In the genomic region with DNA sequence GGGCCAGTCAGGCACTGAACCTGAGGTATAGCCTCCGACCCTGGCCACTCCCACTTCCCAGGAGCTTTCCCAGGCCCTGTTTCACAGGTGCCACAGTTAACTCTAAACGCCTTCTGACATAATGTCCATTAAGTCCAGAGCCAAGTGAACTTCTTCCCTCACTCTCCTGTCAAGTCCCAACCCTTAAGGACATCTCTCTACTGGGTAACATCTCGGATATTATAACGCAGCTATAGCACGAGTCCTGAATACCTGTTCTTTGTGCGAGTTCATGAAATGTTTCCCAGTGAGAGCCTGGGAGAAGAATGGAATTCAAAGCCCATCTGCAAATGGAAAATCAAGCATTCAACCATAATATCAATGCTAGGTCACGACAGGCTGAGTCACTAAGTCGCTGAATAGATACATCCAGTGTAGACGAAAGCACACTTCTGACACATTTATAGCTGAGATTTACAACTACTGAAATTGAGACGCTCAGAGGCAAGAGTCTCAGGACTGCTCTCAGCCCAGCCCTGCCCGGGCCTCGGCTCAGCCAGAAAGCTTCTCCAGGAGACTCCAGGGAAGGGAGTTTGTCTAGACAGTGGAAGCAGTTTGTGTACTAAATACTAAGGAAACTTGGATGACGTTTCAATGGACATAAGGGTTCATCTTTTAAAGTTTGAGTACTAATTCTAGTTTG, we compare ENCODE assay signal across 29 mouse cellular contexts.
DNase-seq lines count a peak whose midpoint lies in the region; ATAC-seq and TF ChIP-seq lines count a peak whose summit lies in the region.
"Had no signal": no experiment of that assay in that cellular context is flagged by ENCODE, and none has a peak within 500 bp of the region (broad histone marks: within the 10 kb centered on the region; RNA-seq: fewer than 3 reads in every experiment).

No protein-coding gene starts in this region.

- peak; percentile 7 for DNase-seq in embryo, embryonic 11.5 days (ENCODE audit: low read depth, low spot score)
- no peak for DNase-seq in embryo, embryonic 10 days (ENCODE audit: low spot score)
- no peak for DNase-seq in kidney, postnatal 36 days
- DNase-seq in mesoderm, embryonic 11.5 days (ENCODE audit: low read depth, low spot score), result peak; percentile 34
- no peak for DNase-seq in cerebellum, postnatal 4 days (ENCODE audit: low spot score in 2 of 2)
- DNase-seq in retina, postnatal 1 day, result no peak
- DNase-seq: adrenal gland, adult 2 months; adrenal gland, postnatal 36 days; cerebellum, adult 18-20 months; cerebellum, postnatal 10 days; heart, postnatal 14 days; kidney, adult 2 months; layer of hippocampus, postnatal 36 days; liver, embryonic 13.5 days; lung, adult 18-20 months; lung, postnatal 4 days; thymus, postnatal 4 days had no signal

- no peaks in the 10 kb centered on the region for H3K36me3 ChIP-seq in kidney, embryonic 16.5 days (ENCODE audit: insufficient read depth, low read length)
- H3K36me3 ChIP-seq in E14TG2a.4 (ENCODE audit: insufficient read depth, low read length), result no peaks in the 10 kb centered on the region; the same call in 1 of the 2 replicates
- H3K36me3 ChIP-seq: embryonic facial prominence, embryonic 13.5 days; hindbrain, embryonic 10.5 days; hindbrain, embryonic 15.5 days; limb, embryonic 10.5 days; limb, embryonic 15.5 days; liver, embryonic 13.5 days; midbrain, embryonic 15.5 days had no signal

- ATAC-seq in kidney, embryonic 16.5 days (ENCODE audit: low FRiP score, low TSS enrichment), result peak; percentile 87
- ATAC-seq: activated CD4-positive, CD25-positive, alpha-beta regulatory T cell, adult 4 months; forebrain, embryonic 13.5 days; lung, postnatal 0 days; midbrain, embryonic 15.5 days had no signal

- WGBS in kidney, embryonic 16.5 days, result 28% methylated on average over 13 of the region's 13 CpGs

- TF ChIP-seq CTCF in E14TG2a.4 (conservative IDR thresholded peaks at IDR 0.05; ENCODE audit: low read length), result no peak

- no peak overlapping the region for H3K27ac ChIP-seq in kidney, embryonic 16.5 days (ENCODE audit: low read length)
- H3K27ac ChIP-seq: embryonic facial prominence, embryonic 13.5 days; forebrain, embryonic 13.5 days; hindbrain, embryonic 10.5 days; hindbrain, embryonic 15.5 days; limb, embryonic 10.5 days; limb, embryonic 15.5 days; liver, embryonic 13.5 days; midbrain, embryonic 15.5 days had no signal

- no peaks in the 10 kb centered on the region for H3K9me3 ChIP-seq in kidney, embryonic 16.5 days (ENCODE audit: low read length)
- H3K9me3 ChIP-seq in E14TG2a.4 (ENCODE audit: low read length), result peaks cover 24% of the 10 kb centered on the region
- H3K9me3 ChIP-seq: embryonic facial prominence, embryonic 13.5 days; forebrain, embryonic 13.5 days; hindbrain, embryonic 10.5 days; hindbrain, embryonic 15.5 days; limb, embryonic 10.5 days; limb, embryonic 15.5 days; midbrain, embryonic 15.5 days had no signal

- H3K27me3 ChIP-seq in kidney, embryonic 16.5 days (ENCODE audit: insufficient read depth, low read length), result no peaks in the 10 kb centered on the region
- no peaks in the 10 kb centered on the region for H3K27me3 ChIP-seq in E14TG2a.4 (ENCODE audit: insufficient read depth, low read length)
- H3K27me3 ChIP-seq: embryonic facial prominence, embryonic 13.5 days; forebrain, embryonic 13.5 days; hindbrain, embryonic 15.5 days; limb, embryonic 15.5 days; liver, embryonic 13.5 days; midbrain, embryonic 15.5 days had no signal

- H3K9ac ChIP-seq in kidney, embryonic 16.5 days (replicated peaks; ENCODE audit: low read length), result no peak overlapping the region
- H3K9ac ChIP-seq: embryonic facial prominence, embryonic 13.5 days; forebrain, embryonic 13.5 days; hindbrain, embryonic 15.5 days; limb, embryonic 15.5 days; liver, embryonic 13.5 days; midbrain, embryonic 15.5 days had no signal

- H3K4me2 ChIP-seq in kidney, embryonic 16.5 days (replicated peaks; ENCODE audit: low read depth, low read length), result no peak overlapping the region
- H3K4me2 ChIP-seq: embryonic facial prominence, embryonic 13.5 days; forebrain, embryonic 13.5 days; hindbrain, embryonic 15.5 days; limb, embryonic 15.5 days; liver, embryonic 13.5 days; midbrain, embryonic 15.5 days had no signal

- no peaks in the 10 kb centered on the region for H3K4me1 ChIP-seq in kidney, embryonic 16.5 days (ENCODE audit: insufficient read depth, low read length)
- H3K4me1 ChIP-seq in E14TG2a.4 (replicated peaks; ENCODE audit: low read depth, low read length), result peaks cover 77% of the 10 kb centered on the region
- H3K4me1 ChIP-seq: embryonic facial prominence, embryonic 13.5 days; limb, embryonic 15.5 days; liver, embryonic 13.5 days had no signal

- H3K4me3 ChIP-seq in kidney, embryonic 16.5 days (ENCODE audit: low read length), result no peak overlapping the region
- peak overlapping the region; percentile 54 for H3K4me3 ChIP-seq in E14TG2a.4 (replicated peaks; ENCODE audit: low read length)
- H3K4me3 ChIP-seq: embryonic facial prominence, embryonic 13.5 days; erythroblast, embryonic 14.5 days; forebrain, embryonic 13.5 days; hindbrain, embryonic 10.5 days; hindbrain, embryonic 15.5 days; limb, embryonic 10.5 days; limb, embryonic 15.5 days; liver, embryonic 13.5 days; midbrain, embryonic 15.5 days had no signal

Comparison
In these comparisons a context has a peak if more than half of its experiments do, and no peak if none do; other contexts are left out.
1. DNase-seq: peak in embryo, embryonic 11.5 days (single experiment) and mesoderm, embryonic 11.5 days (single experiment); none in embryo, embryonic 10 days (single experiment), kidney, postnatal 36 days (0 of 2), cerebellum, postnatal 4 days (0 of 2) and retina, postnatal 1 day (single experiment).